Mouse (Mus musculus) stomach, embryonic 16.5 days (tissue): ENCODE measurements around the gene Rundc1. TPM values are rescaled to one million over a fixed set of nuclear protein-coding genes. Genes with fewer than 3 reads are reported as not detected.
A peak's percentile ranks its signal among the peaks of the same experiment; 100 is the strongest.
"Not testable (repeated sequence)": the region's sequence is repeated elsewhere in the genome, so short reads cannot be mapped to it uniquely, and the experiment has no call there.

Experiments used
- ATAC-seq: fragments of 200-750 bp; cut with Nextera tagmentation; 2 replicates; pipeline ENCODE4 v1.8.0; 2017; ENCODE audit warnings: moderate number of reproducible peaks, moderate TSS enrichment; ENCODE audit not compliant: insufficient read depth, low FRiP score
- H3K27ac ChIP-seq: fragments of 300-500 bp; sonication (generic); 2 replicates; pipeline ENCODE4 v1.5.1; 2014; ENCODE audit warnings: low read length
- H3K27me3 ChIP-seq: fragments of 300-500 bp; sonication (generic); 2 replicates; pipeline ENCODE4 v1.6.1; 2014; ENCODE audit warnings: low read length, control low read depth, mixed read lengths; ENCODE audit not compliant: control insufficient read depth, insufficient read depth
- H3K36me3 ChIP-seq: fragments of 300-500 bp; sonication (generic); 2 replicates; pipeline ENCODE4 v1.6.1; 2014; ENCODE audit warnings: low read length; ENCODE audit not compliant: control insufficient read depth, insufficient read depth
- H3K4me1 ChIP-seq: fragments of 300-500 bp; sonication (generic); 2 replicates; pipeline ENCODE4 v1.6.1; 2014; ENCODE audit warnings: low read length, control low read depth, mixed read lengths; ENCODE audit not compliant: control insufficient read depth, insufficient read depth
- H3K4me2 ChIP-seq: fragments of 300-500 bp; sonication (generic); 2 replicates; pipeline ENCODE4 v1.6.1; 2014; ENCODE audit warnings: low read depth, low read length, mixed read lengths
- H3K4me3 ChIP-seq: fragments of 300-500 bp; sonication (generic); replicated peaks from 2 replicates; pipeline ENCODE4 v1.5.1; 2014; ENCODE audit warnings: mild to moderate bottlenecking, low read length
- H3K9ac ChIP-seq: fragments of 300-500 bp; sonication (generic); 2 replicates; pipeline ENCODE4 v1.6.1; 2014; ENCODE audit warnings: low read length
- H3K9me3 ChIP-seq: fragments of 300-500 bp; sonication (generic); replicated peaks from 2 replicates; pipeline ENCODE4 v1.6.1; 2016; ENCODE audit warnings: low read length, control low read depth; ENCODE audit not compliant: control insufficient read depth
- WGBS: fragments of 180-500 bp; shearing (Covaris S2); extraction: QIAGEN DNeasy Blood & Tissue Kit; methylation state at CpG from one replicate; pipeline ENCODE4 v1.1.7; 2014; 5-methylcytosine and 5-hydroxymethylcytosine counted together
- polyA plus RNA-seq: library from polyadenylated mRNA; unstranded; fragments of >200 nt; fragmentation: Nextera tagmentation; extraction: Ambion mirVana; gene quantifications from 2 replicates; pipeline ENCODE4 v1.2.1, GENCODE M21; 2015

Gene Rundc1
- polyA plus RNA-seq, 1 experiment from 2014 or later = 19.0 TPM

DNA sequence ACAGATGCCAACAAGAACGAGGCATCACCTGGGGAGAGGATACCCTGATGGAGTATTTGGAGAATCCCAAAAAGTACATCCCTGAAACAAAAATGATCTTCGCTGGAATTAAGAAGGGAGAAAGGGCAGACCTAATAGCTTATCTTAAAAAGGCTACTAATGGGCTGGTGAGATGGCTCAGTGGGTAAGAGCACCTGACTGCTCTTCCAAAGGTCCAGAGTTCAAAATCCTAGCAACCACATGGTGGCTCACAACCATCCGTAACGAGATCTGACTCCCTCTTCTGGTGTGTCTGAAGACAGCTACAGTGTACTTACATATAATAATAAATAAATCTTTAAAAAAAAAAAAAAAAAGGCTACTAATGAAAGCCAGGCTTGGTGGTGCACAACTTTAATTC lies 51.5 kb downstream of the Rundc1 start:
- not testable (repeated sequence) for H3K4me3 ChIP-seq, H3K4me2 ChIP-seq, H3K27ac ChIP-seq, H3K9ac ChIP-seq, H3K9me3 ChIP-seq, H3K36me3 ChIP-seq, ATAC-seq, H3K4me1 ChIP-seq, H3K27me3 ChIP-seq
- WGBS = 86% methylated on average over 4 of the region's 4 CpGs

DNA sequence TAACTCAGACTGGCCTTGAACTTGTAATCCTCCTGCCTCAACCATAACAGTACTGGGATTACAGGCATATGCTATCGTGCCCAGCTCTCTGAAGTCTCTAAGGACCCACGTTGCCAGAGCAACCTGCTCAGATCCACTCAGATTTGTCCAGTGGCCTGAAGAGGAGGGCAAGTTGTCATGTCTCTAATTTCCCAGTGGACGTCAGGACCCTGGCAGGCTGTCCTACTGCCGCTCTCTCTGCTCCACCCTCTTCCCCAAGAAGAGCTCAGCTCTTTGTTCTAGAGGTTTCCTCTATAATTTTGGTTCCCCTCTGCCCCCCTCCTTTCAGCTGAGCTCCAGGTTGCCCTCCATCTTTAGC lies 52.3 kb downstream of the Rundc1 start:
- H3K27ac ChIP-seq = no peak overlapping the region
- no peaks in the 10 kb centered on the region for H3K27me3 ChIP-seq
- no peak overlapping the region for H3K4me3 ChIP-seq
- H3K9ac ChIP-seq = no peak overlapping the region
- H3K9me3 ChIP-seq = no peaks in the 10 kb centered on the region
- no peaks in the 10 kb centered on the region for H3K36me3 ChIP-seq
- H3K4me1 ChIP-seq = peaks cover 8% of the 10 kb centered on the region
- ATAC-seq = no peak
- 56% methylated on average over 4 of the region's 4 CpGs for WGBS
- no peak overlapping the region for H3K4me2 ChIP-seq

DNA sequence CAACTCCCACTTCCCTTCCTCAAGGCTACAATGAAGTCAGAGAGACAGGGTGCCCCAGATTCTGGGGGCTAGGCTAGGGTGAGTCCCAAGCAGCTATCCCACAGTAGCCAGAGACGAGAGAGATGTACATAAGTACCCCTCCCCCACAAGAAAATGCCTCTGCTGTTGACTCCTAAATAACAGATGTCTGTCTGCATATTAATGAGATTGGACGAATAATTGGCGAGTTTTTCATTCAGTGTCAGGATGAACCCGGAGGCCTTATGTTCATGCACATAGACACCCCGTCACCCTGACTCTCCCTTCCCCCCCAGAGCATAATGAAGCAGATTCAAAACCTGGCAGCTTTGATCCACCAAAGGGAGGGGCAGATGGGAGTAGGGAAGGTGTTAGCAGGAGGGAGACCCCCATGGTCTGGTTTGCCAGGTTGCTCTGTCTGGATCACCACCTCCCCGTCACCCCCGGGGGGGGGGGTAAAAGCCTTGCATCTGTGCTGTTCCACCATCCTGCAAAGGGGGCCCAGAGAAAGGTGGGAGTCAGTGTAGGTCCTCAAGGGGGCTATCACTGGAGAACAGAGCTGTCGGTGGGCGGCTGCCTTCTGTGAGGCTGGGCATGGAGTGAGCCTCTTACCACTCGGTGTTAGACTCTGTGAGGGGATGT lies 52.8 kb downstream of the Rundc1 start:
- no peak for ATAC-seq
- Histone ChIP-seq H3K27ac (no peak overlapping the region), H3K4me1 (peaks cover 8% of the 10 kb centered on the region), H3K9me3 (no peaks in the 10 kb centered on the region), H3K4me3 (no peak overlapping the region), H3K4me2 (no peak overlapping the region), H3K9ac (no peak overlapping the region), H3K36me3 (no peaks in the 10 kb centered on the region), H3K27me3 (no peaks in the 10 kb centered on the region)
- 68% methylated on average over 10 of the region's 10 CpGs for WGBS

DNA sequence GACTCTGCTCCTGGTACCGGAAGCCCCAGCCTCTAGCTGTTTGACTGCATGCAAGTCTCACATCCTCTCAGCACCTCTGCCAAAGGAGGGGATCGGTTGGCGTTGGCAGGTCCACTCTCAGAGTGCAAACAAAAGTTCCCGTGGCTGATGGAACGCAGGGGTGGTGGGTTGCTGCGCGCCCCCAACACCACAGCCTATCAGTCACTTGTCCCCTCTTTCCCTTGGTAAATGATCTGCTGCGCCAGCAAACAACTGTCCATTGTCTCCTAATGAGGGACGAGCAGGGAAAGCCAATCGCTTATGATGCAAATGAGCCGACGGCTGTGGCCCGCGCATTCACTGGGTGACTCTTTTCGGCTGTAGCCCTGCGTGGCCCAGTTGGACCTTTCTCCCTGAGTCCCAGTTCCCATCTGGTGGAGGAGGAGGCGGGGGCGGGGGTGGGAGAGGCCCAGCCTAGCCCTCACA lies 54.3 kb downstream of the Rundc1 start:
- no peak for ATAC-seq
- peaks cover 8% of the 10 kb centered on the region for H3K4me1 ChIP-seq
- H3K27me3 ChIP-seq = no peaks in the 10 kb centered on the region
- H3K4me3 ChIP-seq = no peak overlapping the region
- 14% methylated on average over 18 of the region's 18 CpGs for WGBS
- no peak overlapping the region for H3K27ac ChIP-seq
- peak overlapping the region; percentile 34; the same call in 1 of the 2 replicates for H3K4me2 ChIP-seq
- H3K9ac ChIP-seq = peak overlapping the region; percentile 35; the same call in 1 of the 2 replicates
- H3K36me3 ChIP-seq = no peaks in the 10 kb centered on the region
- no peaks in the 10 kb centered on the region for H3K9me3 ChIP-seq

DNA sequence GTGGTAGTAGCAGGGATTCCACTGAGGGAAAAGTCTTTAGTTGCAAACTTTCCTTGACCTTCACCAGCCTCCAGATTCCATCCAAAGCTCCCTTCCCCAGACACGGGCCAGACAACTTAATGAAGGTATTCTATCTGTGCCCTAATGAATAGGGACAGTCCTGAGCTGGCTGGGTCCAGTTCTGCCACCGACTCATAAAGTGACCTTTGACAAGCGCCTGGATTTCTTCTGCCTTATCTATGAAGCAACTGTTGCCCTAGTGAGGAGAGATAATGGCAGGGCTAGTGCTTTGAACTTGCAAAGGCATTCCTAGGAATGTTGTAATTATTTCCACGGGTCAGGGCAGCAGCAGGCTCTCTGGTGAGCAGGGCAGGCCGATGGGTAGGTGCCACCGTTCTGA lies 56.0 kb downstream of the Rundc1 start:
- 17% methylated on average over 6 of the region's 6 CpGs for WGBS
- H3K27ac ChIP-seq = no peak overlapping the region
- H3K4me1 ChIP-seq = peaks cover 8% of the 10 kb centered on the region
- ATAC-seq = peak; percentile 52; the same call in 1 of the 2 replicates
- no peak overlapping the region for H3K4me2 ChIP-seq
- H3K9me3 ChIP-seq = no peaks in the 10 kb centered on the region
- no peaks in the 10 kb centered on the region for H3K36me3 ChIP-seq
- no peak overlapping the region for H3K9ac ChIP-seq
- no peak overlapping the region for H3K4me3 ChIP-seq
- H3K27me3 ChIP-seq = no peaks in the 10 kb centered on the region

DNA sequence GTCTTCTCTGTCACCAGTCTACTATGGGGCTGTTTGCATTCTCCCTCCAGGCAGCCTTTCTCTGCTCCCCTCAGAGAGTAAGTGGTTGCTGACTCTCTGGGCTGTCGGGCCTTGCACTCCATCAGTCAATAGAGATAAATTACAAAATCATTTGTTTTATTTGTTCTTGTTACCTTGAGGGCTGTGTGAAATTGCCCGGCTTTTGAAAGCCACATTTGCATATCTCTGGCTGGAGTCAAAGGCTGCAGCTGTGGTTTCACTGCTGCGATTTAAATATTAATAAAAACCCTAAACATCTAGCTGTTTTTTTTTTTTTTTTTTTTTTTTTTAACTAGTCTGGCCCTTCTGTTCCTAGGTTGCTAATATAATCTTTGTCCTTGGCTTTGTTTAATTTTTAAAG lies 58.9 kb downstream of the Rundc1 start:
- H3K27ac ChIP-seq = no peak overlapping the region
- ATAC-seq = no peak
- 25% methylated on average over 3 of the region's 3 CpGs for WGBS

DNA sequence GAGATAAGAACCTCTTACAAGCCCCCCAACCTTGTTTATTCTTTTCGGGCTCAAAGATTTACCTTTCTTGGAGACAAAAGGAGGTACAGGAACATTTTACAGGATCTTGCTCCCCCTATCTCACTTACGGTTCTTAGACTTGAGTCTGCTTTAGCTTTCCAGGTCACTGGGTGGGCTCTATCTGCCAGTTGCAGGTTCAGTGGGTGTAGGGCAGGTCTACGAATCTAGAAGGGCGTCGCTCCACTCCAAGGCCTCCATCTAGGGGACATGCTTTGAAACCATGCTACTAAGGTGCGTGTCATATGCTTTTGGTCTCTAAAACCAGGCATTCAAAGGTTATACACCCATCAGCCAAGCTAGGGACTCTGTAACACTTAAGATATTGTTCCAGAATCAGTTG lies 59.4 kb downstream of the Rundc1 start:
- Histone ChIP-seq H3K27me3 (no peaks in the 10 kb centered on the region), H3K9ac (no peak overlapping the region), H3K4me1 (peaks cover 3% of the 10 kb centered on the region), H3K4me2 (no peak overlapping the region), H3K36me3 (no peaks in the 10 kb centered on the region), H3K27ac (no peak overlapping the region), H3K9me3 (no peaks in the 10 kb centered on the region), H3K4me3 (no peak overlapping the region)
- no peak for ATAC-seq
- WGBS = 48% methylated on average over 6 of the region's 6 CpGs

More for the DNA sequence above, 58.9 kb downstream of the Rundc1 start:
- H3K4me1 ChIP-seq = peaks cover 7% of the 10 kb centered on the region
- H3K27me3 ChIP-seq = no peaks in the 10 kb centered on the region
- H3K36me3 ChIP-seq = no peaks in the 10 kb centered on the region
- H3K9ac ChIP-seq = no peak overlapping the region
- H3K9me3 ChIP-seq = no peaks in the 10 kb centered on the region
- no peak overlapping the region for H3K4me2 ChIP-seq
- H3K4me3 ChIP-seq = no peak overlapping the region

DNA sequence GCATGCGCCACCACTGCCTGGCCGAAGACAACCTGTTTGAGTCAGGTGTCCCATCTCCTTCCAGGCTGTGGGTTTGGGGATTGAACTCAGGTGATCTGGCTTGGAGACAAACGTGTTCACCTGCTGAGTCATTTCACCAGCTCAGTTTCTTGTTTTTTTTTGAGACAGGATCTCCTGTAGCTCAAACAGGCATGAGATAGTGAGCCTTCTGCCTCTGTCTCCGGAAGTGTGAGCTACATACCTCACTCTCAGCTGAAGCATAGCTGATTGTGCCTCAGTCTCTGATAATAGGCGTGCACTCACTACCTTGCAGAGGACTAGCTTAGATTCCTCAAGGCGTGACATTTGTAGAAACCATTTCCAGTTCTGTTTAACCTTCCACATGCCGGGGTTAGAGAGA lies 59.9 kb downstream of the Rundc1 start:
- WGBS = 69% methylated on average over 7 of the region's 7 CpGs
- H3K36me3 ChIP-seq = no peaks in the 10 kb centered on the region
- H3K4me2 ChIP-seq = no peak overlapping the region
- H3K9ac ChIP-seq = no peak overlapping the region
- H3K27me3 ChIP-seq = no peaks in the 10 kb centered on the region
- H3K9me3 ChIP-seq = no peaks in the 10 kb centered on the region
- no peak for ATAC-seq
- H3K4me3 ChIP-seq = no peak overlapping the region
- H3K27ac ChIP-seq = no peak overlapping the region
- H3K4me1 ChIP-seq = no peaks in the 10 kb centered on the region
